Mouse (Mus musculus) erythroblast, adult 5-6 weeks (primary cell): ENCODE data around the gene Psmf1. TPM values are rescaled to one million over a fixed set of nuclear protein-coding genes. Genes with fewer than 3 reads are reported as not detected.

Experiments
- total RNA-seq, 2 experiments: library from RNA; stranded (forward) in 1 of 2; stranded (reverse) in 1 of 2; fragments of 150-400 nt in 1 of 2; fragments of 200-764, 138-1000 nt in 1 of 2; gene quantifications; 2 replicates each; pipeline versions ENCODE4 v1.2.3 to v1.2.4; 2015 to 2017; ENCODE audit warnings: low replicate concordance in 2 of 2

Psmf1 gene
- total RNA-seq, 2 experiments from 2014 or later, result 70.7 to 77.2 TPM

Other genes starting within 250 kb of the Psmf1 start
- 11.3 and 18.0 TPM in 2 replicates for gene Fkbp1a, start 201.7 kb downstream of the Psmf1 start, total RNA-seq (2015; ENCODE audit: low replicate concordance)
- 1.3 and 2.8 TPM in 2 replicates for gene Fkbp1a, start 201.7 kb downstream of the Psmf1 start, total RNA-seq (2017; ENCODE audit: low replicate concordance)
- gene Sdcbp2, start 171.6 kb downstream of the Psmf1 start, total RNA-seq (2015; ENCODE audit: low replicate concordance), result not detected in 2 replicates
- gene Sdcbp2, start 171.6 kb downstream of the Psmf1 start, total RNA-seq (2017; ENCODE audit: low replicate concordance), result not detected in 2 replicates
- gene Snph, start 111.6 kb downstream of the Psmf1 start, total RNA-seq (2015; ENCODE audit: low replicate concordance), result not detected in 2 replicates
- gene Snph, start 111.6 kb downstream of the Psmf1 start, total RNA-seq (2017; ENCODE audit: low replicate concordance), result not detected in 2 replicates
- not detected in 2 replicates for gene Rad21l, start 75.7 kb downstream of the Psmf1 start, total RNA-seq (2015; ENCODE audit: low replicate concordance)
- not detected in 2 replicates for gene Rad21l, start 75.7 kb downstream of the Psmf1 start, total RNA-seq (2017; ENCODE audit: low replicate concordance)
- not detected in 2 replicates for gene Tmem74b, start 42.2 kb downstream of the Psmf1 start, total RNA-seq (2015; ENCODE audit: low replicate concordance)
- gene Tmem74b, start 42.2 kb downstream of the Psmf1 start, total RNA-seq (2017; ENCODE audit: low replicate concordance), result not detected in 2 replicates
- gene Rspo4, start 98.7 kb upstream of the Psmf1 start, total RNA-seq (2015; ENCODE audit: low replicate concordance), result not detected in 2 replicates
- gene Rspo4, start 98.7 kb upstream of the Psmf1 start, total RNA-seq (2017; ENCODE audit: low replicate concordance), result not detected in 2 replicates
- gene Angpt4, start 167.0 kb upstream of the Psmf1 start, total RNA-seq (2015; ENCODE audit: low replicate concordance), result not detected in 2 replicates
- gene Angpt4, start 167.0 kb upstream of the Psmf1 start, total RNA-seq (2017; ENCODE audit: low replicate concordance), result not detected in 2 replicates
- 2.1 and 3.1 TPM in 2 replicates for gene Fam110a, start 236.0 kb upstream of the Psmf1 start, total RNA-seq (2015; ENCODE audit: low replicate concordance)
- gene Fam110a, start 236.0 kb upstream of the Psmf1 start, total RNA-seq (2017; ENCODE audit: low replicate concordance), result 0.70 and 5.7 TPM in 2 replicates